Mouse (Mus musculus) forebrain, embryonic 10.5 days (tissue): ENCODE data around the gene Shroom3. TPM values are rescaled to one million over a fixed set of nuclear protein-coding genes. Genes with fewer than 3 reads are reported as not detected.
A peak's percentile ranks its signal among the peaks of the same experiment; 100 is the strongest.

Experiments
- DNase-seq: peaks from one replicate; pipeline ENCODE4 v3.0.0-alpha.2; 2017; ENCODE audit warnings: low spot score; ENCODE audit errors: extremely low spot score
- H3K27ac ChIP-seq: fragments of 300-500 bp; sonication (generic); 2 replicates; pipeline ENCODE4 v1.5.1; 2016; ENCODE audit warnings: mild to moderate bottlenecking
- H3K27me3 ChIP-seq: fragments of 300-500 bp; sonication (generic); 2 replicates; pipeline ENCODE4 v1.6.1; 2016; ENCODE audit warnings: mild to moderate bottlenecking; ENCODE audit not compliant: poor library complexity, severe bottlenecking
- H3K36me3 ChIP-seq: fragments of 300-500 bp; sonication (generic); replicated peaks from 2 replicates; pipeline ENCODE4 v1.6.1; 2016; ENCODE audit warnings: mild to moderate bottlenecking, moderate library complexity
- H3K4me1 ChIP-seq: fragments of 300-500 bp; sonication (generic); 2 replicates; pipeline ENCODE4 v1.6.1; 2016
- H3K4me3 ChIP-seq: fragments of 300-500 bp; sonication (generic); 2 replicates; pipeline ENCODE4 v1.5.1; 2016; ENCODE audit warnings: mild to moderate bottlenecking, moderate library complexity
- H3K9me3 ChIP-seq: fragments of 300-500 bp; sonication (generic); 2 replicates; pipeline ENCODE4 v1.6.1; 2016; ENCODE audit warnings: mild to moderate bottlenecking, moderate library complexity
- WGBS: fragments of 180-500 bp; shearing (Covaris S2); methylation state at CpG from one replicate; pipeline ENCODE4 v1.1.7; 2016; 5-methylcytosine and 5-hydroxymethylcytosine counted together
- polyA plus RNA-seq: library from polyadenylated mRNA; unstranded; fragments of >200 nt; fragmentation: Nextera tagmentation; extraction: Ambion mirVana; gene quantifications from 2 replicates; pipeline ENCODE4 v1.2.1, GENCODE M21; 2016

The Shroom3 gene
- polyA plus RNA-seq, 1 experiment from 2014 or later: 8.1 TPM

GRCm38 (mm10) chr5:92707921-92708491 is 24.8 kb downstream of the Shroom3 start:
- Histone ChIP-seq H3K9me3 (no peaks in the 10 kb centered on the region), H3K27ac (peak overlapping the region; percentile 81), H3K4me1 (peaks cover 69% of the 10 kb centered on the region), H3K36me3 (peaks cover under 1% of the 10 kb centered on the region; the same call in 1 of the 2 replicates), H3K27me3 (no peaks in the 10 kb centered on the region), H3K4me3 (no peak overlapping the region)
- 24% methylated on average over 7 of the region's 7 CpGs for WGBS
- no peak for DNase-seq

DNA sequence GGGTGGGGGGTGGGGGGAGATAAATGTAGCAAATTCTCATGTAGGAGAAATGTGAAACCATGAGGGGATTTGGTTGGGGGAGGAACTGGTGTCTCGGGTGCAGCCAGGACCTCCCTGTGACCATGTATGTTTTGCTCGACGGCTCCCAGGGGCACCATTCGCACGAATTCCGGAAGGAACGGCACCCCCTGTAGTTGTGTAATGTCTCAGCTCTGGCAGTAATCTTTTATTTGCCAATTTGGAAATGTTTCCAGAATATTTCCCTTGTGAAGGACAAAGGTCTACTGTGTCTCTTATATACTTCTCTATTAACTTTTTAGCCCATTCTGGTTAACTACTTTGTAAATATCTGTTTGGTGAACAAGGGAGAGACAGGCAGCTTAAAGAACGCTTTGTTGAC is 27.5 kb downstream of the Shroom3 start:
- Histone ChIP-seq H3K27ac (no peak overlapping the region), H3K9me3 (no peaks in the 10 kb centered on the region)
- WGBS: 87% methylated on average over 8 of the region's 8 CpGs

DNA sequence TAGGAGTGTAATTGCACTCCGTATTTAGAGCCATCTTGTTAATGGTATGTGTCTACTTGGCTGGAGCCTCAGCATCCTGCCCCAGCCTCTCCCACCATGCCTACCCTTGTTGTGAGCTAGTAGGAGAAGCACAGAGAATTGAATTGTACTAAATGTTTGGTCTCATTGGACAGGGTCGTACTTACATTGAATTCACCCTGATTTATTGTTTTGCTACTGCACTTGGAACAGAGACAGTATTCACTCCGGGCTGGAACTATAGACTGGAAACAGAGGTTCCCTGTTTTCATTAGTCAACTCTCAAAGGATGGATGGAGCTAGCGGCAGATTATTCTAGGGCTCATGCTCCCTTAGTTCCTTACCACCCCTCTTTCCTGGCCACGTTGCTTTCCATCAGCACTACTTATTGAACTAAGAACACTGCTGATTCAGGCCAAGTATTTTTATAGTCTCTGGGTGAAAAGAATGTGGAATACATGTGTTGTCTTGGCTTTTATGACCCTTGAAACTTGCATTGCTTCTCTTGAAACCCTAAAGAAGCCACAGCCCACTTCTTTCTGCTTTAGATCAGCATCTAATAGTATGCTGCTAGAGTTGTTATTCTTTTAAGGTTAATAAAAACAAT is 28.5 kb downstream of the Shroom3 start:
- WGBS: 79% methylated on average over 5 of the region's 5 CpGs

More for the DNA sequence above, 27.5 kb downstream of the Shroom3 start:
- H3K27me3 ChIP-seq: no peaks in the 10 kb centered on the region
- peaks cover 76% of the 10 kb centered on the region for H3K4me1 ChIP-seq
- DNase-seq: no peak
- no peak overlapping the region for H3K4me3 ChIP-seq
- H3K36me3 ChIP-seq: no peaks in the 10 kb centered on the region

DNA sequence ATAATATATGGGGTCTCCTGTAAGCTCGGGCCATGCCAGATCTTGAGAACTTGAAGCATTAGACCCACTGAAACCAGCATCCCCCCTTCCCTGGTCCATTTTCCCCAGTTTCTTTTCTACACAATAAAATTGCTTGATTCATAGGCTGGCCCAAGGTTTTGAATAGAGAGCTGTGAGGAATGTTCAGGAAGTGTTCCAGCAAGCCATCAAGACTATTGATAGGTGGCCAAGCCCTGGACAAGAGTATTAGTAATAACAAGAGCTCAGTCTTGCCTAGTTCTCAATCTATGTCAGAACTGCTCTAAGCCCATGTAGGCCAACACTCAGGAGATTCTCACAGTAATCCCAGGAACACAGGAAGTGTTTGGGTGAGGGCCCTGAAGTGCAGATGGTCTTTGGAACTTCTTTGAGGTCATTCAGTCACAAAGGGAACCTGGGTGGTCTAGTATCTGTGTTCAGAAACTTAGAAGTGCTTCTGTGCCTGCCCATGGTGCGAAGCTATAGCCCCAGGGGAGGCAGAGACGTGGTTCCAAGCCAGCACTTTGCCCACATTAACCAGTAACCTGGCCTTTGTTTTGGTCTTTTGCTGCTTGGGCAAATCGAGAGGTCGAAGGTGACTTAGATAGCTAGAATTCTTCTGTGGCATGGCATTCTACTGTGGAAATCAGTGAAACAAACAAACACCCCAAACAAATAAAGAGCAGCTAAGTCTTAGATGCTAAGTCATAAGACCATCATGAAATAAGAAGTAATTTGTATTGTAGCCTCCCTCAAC is 29.6 kb downstream of the Shroom3 start:
- Histone ChIP-seq H3K4me1 (peaks cover 63% of the 10 kb centered on the region), H3K9me3 (no peaks in the 10 kb centered on the region), H3K36me3 (no peaks in the 10 kb centered on the region), H3K4me3 (no peak overlapping the region), H3K27ac (no peak overlapping the region), H3K27me3 (no peaks in the 10 kb centered on the region)
- 77% methylated on average over 5 of the region's 5 CpGs for WGBS
- no peak for DNase-seq

More for the DNA sequence above, 28.5 kb downstream of the Shroom3 start:
- Histone ChIP-seq H3K4me3 (no peak overlapping the region), H3K36me3 (no peaks in the 10 kb centered on the region), H3K9me3 (no peaks in the 10 kb centered on the region), H3K27me3 (no peaks in the 10 kb centered on the region), H3K4me1 (peaks cover 73% of the 10 kb centered on the region), H3K27ac (no peak overlapping the region)
- no peak for DNase-seq

- no peaks in the 10 kb centered on the region for H3K9me3 ChIP-seq
- no peak for DNase-seq
- no peak overlapping the region for H3K4me3 ChIP-seq
- WGBS: 94% methylated on average over 2 of the region's 2 CpGs
- peak overlapping the region; percentile 76 for H3K27ac ChIP-seq
- H3K27me3 ChIP-seq: no peaks in the 10 kb centered on the region
- H3K4me1 ChIP-seq: peaks cover 44% of the 10 kb centered on the region
- H3K36me3 ChIP-seq: 0 out of 2 replicates have a peak, but pooled peaks cover 5% of the 10 kb centered on the region
Observed at GRCm38 (mm10) chr5:92714886-92715285, 31.7 kb downstream of the Shroom3 start.

DNA sequence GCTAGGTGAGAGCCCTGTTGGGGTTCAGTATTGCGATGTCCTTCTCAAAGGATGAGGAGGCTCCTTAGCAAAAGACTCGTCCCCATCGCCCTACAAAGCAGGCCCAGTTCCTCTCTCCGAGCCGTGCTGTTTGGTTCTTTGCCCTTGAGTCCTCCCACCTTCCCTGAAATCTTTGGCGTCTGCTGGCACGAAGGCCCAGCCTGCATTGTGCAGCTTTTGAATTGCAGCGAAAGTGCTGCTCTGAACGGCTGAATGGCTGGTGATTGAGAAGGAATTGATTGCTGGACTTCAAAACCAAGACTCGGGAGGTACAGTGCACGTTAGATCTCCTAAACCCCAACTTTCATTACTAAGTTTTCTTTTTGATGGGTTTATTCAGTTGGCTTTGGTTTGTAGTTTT is 32.1 kb downstream of the Shroom3 start:
- no peak overlapping the region for H3K4me3 ChIP-seq
- 56% methylated on average over 11 of the region's 11 CpGs for WGBS
- H3K4me1 ChIP-seq: peaks cover 39% of the 10 kb centered on the region
- H3K9me3 ChIP-seq: no peaks in the 10 kb centered on the region
- H3K27ac ChIP-seq: peak overlapping the region; percentile 76
- no peaks in the 10 kb centered on the region for H3K27me3 ChIP-seq
- 0 out of 2 replicates have a peak, but pooled peaks cover 5% of the 10 kb centered on the region for H3K36me3 ChIP-seq
- no peak for DNase-seq

GRCm38 (mm10) chr5:92715890-92716289 is 32.7 kb downstream of the Shroom3 start:
- WGBS: 74% methylated on average over 2 of the region's 2 CpGs
- 0 out of 2 replicates have a peak, but pooled peaks cover 5% of the 10 kb centered on the region for H3K36me3 ChIP-seq
- DNase-seq: no peak
- H3K4me3 ChIP-seq: no peak overlapping the region
- H3K27me3 ChIP-seq: no peaks in the 10 kb centered on the region
- peaks cover 34% of the 10 kb centered on the region for H3K4me1 ChIP-seq
- H3K9me3 ChIP-seq: no peaks in the 10 kb centered on the region
- H3K27ac ChIP-seq: peak overlapping the region; percentile 76; the same call in 1 of the 2 replicates

GRCm38 (mm10) chr5:92717666-92718360 is 34.6 kb downstream of the Shroom3 start:
- H3K4me1 ChIP-seq: peaks cover 22% of the 10 kb centered on the region
- DNase-seq: no peak
- no peak overlapping the region for H3K4me3 ChIP-seq
- 0 out of 2 replicates have a peak, but pooled peaks cover 5% of the 10 kb centered on the region for H3K36me3 ChIP-seq
- 84% methylated on average over 3 of the region's 3 CpGs for WGBS
- H3K27ac ChIP-seq: no peak overlapping the region
- no peaks in the 10 kb centered on the region for H3K27me3 ChIP-seq
- no peaks in the 10 kb centered on the region for H3K9me3 ChIP-seq

GRCm38 (mm10) chr5:92718856-92719255 is 35.6 kb downstream of the Shroom3 start:
- Histone ChIP-seq H3K36me3 (0 out of 2 replicates have a peak, but pooled peaks cover 5% of the 10 kb centered on the region), H3K9me3 (no peaks in the 10 kb centered on the region), H3K4me1 (peaks cover 17% of the 10 kb centered on the region), H3K27ac (no peak overlapping the region), H3K4me3 (no peak overlapping the region), H3K27me3 (no peaks in the 10 kb centered on the region)
- 81% methylated on average over 3 of the region's 3 CpGs for WGBS
- DNase-seq: no peak

DNA sequence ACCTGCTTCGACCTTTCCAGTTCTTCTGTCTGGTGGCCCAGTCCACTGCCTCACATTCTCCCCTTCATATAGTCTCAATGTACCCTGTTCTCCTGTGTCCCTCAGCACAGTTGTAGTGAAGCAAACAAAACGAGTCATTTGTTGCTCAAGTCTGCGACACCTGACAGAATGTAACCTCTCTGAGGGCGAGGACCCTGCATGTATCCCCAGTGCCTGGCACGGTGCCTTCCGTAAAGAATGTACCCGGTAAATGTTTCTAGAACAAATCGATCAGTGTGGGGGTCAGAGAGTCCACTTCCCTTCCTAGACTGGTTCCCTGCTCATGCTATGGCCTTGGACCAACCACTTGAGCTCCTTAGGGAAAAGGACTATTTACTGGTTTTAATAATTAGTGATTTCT is 38.4 kb downstream of the Shroom3 start:
- Histone ChIP-seq H3K27ac (no peak overlapping the region), H3K27me3 (no peaks in the 10 kb centered on the region), H3K36me3 (0 out of 2 replicates have a peak, but pooled peaks cover 5% of the 10 kb centered on the region), H3K4me3 (no peak overlapping the region), H3K9me3 (no peaks in the 10 kb centered on the region), H3K4me1 (0 out of 2 replicates have a peak, but pooled peaks cover under 1% of the 10 kb centered on the region)
- WGBS: 95% methylated on average over 8 of the region's 8 CpGs
- DNase-seq: no peak

DNA sequence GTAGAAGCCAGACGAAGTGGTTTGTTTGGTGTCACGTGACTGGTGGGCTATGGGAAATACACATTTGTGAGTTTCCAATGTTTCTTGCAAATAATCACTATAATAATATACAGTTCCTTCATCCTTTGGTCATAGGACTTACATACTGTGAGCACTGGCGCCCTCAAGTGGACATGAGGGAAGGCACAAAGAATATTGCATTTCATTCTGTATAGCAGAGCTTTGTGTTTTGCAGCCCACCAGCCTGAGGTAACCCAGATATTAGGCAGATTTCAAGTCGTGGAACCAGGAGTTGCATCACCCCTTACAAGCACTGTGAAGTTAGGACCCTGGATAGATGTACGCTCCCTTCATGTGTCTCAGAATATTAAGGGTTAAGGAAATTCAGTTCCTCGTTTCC is 42.7 kb downstream of the Shroom3 start:
- Histone ChIP-seq H3K27me3 (no peaks in the 10 kb centered on the region), H3K4me1 (peaks cover 6% of the 10 kb centered on the region), H3K27ac (no peak overlapping the region), H3K36me3 (no peaks in the 10 kb centered on the region), H3K4me3 (no peak overlapping the region), H3K9me3 (no peaks in the 10 kb centered on the region)
- 33% methylated on average over 6 of the region's 6 CpGs for WGBS
- DNase-seq: peak; percentile 70

GRCm38 (mm10) chr5:92728252-92728828 is 45.1 kb downstream of the Shroom3 start:
- Histone ChIP-seq H3K4me1 (peaks cover 6% of the 10 kb centered on the region), H3K9me3 (no peaks in the 10 kb centered on the region), H3K27me3 (no peaks in the 10 kb centered on the region), H3K36me3 (no peaks in the 10 kb centered on the region; the same call in 1 of the 2 replicates), H3K27ac (no peak overlapping the region), H3K4me3 (no peak overlapping the region)
- WGBS: 58% methylated on average over 5 of the region's 5 CpGs
- no peak for DNase-seq
